Mouse (Mus musculus): Measurements from ENCODE around the gene Cntf. TPM values are rescaled to one million over a fixed set of nuclear protein-coding genes. Genes with fewer than 3 reads are reported as not detected.

Cntf gene
- total and polyA plus RNA-seq, 3 experiments, result 0.10 to 7.4 (median 3.0) TPM

- Histone ChIP-seq H3K27me3 (ENCODE audit: insufficient read depth, low read length) (no peaks in the 10 kb centered on the region), H3K9me3 (replicated peaks) (no peaks in the 10 kb centered on the region), H3K36me3 (replicated peaks) (no peaks in the 10 kb centered on the region), H3K4me3 (ENCODE audit: low read depth, low read length) (no peak overlapping the region), H3K4me1 (ENCODE audit: insufficient read depth, low read depth, low read length) (peaks cover 12% of the 10 kb centered on the region)
- no peak for DNase-seq (ENCODE audit: low spot score)
- TF ChIP-seq GATA2 (IDR thresholded peaks at IDR 0.05; ENCODE audit: borderline replicate concordance, low read depth, low read length) (no peak), GATA1 (IDR thresholded peaks at IDR 0.05; ENCODE audit: borderline replicate concordance, low read length) (no peak), CTCF (IDR thresholded peaks at IDR 0.05; ENCODE audit: low read depth, low read length) (no peak), POLR2AphosphoS5 (IDR thresholded peaks at IDR 0.05; ENCODE audit: insufficient replicate concordance, low read depth, low read length) (no peak), TAL1 (conservative IDR thresholded peaks at IDR 0.05; ENCODE audit: low read depth, low read length) (no peak)
- ATAC-seq (ENCODE audit: extremely low read depth, insufficient number of reproducible peaks, low FRiP score, poor library complexity, severe bottlenecking), result no peak
These were observed 37.4 kb upstream of the Cntf start for GRCm38 (mm10) chr19:12802830-12803229.

DNA sequence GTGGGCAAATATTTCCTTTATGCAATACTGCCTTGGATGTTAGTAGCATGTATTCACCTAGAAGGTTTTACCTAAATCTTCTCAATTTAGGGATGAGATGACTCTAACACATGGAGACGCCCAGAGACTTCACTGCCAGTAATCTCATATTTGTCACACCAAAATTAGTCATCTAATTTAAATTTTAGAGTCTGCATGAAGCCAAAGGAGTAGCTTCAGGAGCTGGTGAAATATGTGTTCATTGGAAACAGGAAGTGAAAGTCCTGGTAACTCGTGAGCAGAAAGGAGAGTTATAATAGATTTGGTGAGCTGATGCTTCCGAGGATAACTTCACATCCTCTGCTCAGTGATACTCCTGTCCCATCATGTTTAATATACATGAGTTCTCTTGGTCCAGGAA, 35.6 kb upstream of the Cntf start:
- no peaks in the 10 kb centered on the region for H3K9me3 ChIP-seq (replicated peaks)
- TF ChIP-seq GATA2 (IDR thresholded peaks at IDR 0.05; ENCODE audit: borderline replicate concordance, low read depth, low read length), result no peak
- no peak for TF ChIP-seq POLR2AphosphoS5 (IDR thresholded peaks at IDR 0.05; ENCODE audit: insufficient replicate concordance, low read depth, low read length)
- TF ChIP-seq GATA1 (IDR thresholded peaks at IDR 0.05; ENCODE audit: borderline replicate concordance, low read length), result no peak
- no peak for TF ChIP-seq TAL1 (conservative IDR thresholded peaks at IDR 0.05; ENCODE audit: low read depth, low read length)
- no peak for TF ChIP-seq CTCF (IDR thresholded peaks at IDR 0.05; ENCODE audit: low read depth, low read length)
- ATAC-seq (ENCODE audit: extremely low read depth, insufficient number of reproducible peaks, low FRiP score, poor library complexity, severe bottlenecking), result no peak
- H3K4me3 ChIP-seq (ENCODE audit: low read depth, low read length), result no peak overlapping the region
- H3K27me3 ChIP-seq (ENCODE audit: insufficient read depth, low read length), result no peaks in the 10 kb centered on the region
- no peak for DNase-seq (ENCODE audit: low spot score)
- peaks cover 12% of the 10 kb centered on the region for H3K4me1 ChIP-seq (ENCODE audit: insufficient read depth, low read depth, low read length)
- H3K36me3 ChIP-seq (replicated peaks), result no peaks in the 10 kb centered on the region

GRCm38 (mm10) chr19:12800621-12801020, 35.2 kb upstream of the Cntf start:
- no peaks in the 10 kb centered on the region for H3K36me3 ChIP-seq (replicated peaks)
- H3K9me3 ChIP-seq (replicated peaks), result no peaks in the 10 kb centered on the region
- ATAC-seq (ENCODE audit: extremely low read depth, insufficient number of reproducible peaks, low FRiP score, poor library complexity, severe bottlenecking) (no peak), DNase-seq (ENCODE audit: low spot score) (no peak)
- no peak for TF ChIP-seq POLR2AphosphoS5 (IDR thresholded peaks at IDR 0.05; ENCODE audit: insufficient replicate concordance, low read depth, low read length)
- no peak for TF ChIP-seq TAL1 (conservative IDR thresholded peaks at IDR 0.05; ENCODE audit: low read depth, low read length)
- no peak for TF ChIP-seq CTCF (IDR thresholded peaks at IDR 0.05; ENCODE audit: low read depth, low read length)
- TF ChIP-seq GATA1 (IDR thresholded peaks at IDR 0.05; ENCODE audit: borderline replicate concordance, low read length), result no peak
- TF ChIP-seq GATA2 (IDR thresholded peaks at IDR 0.05; ENCODE audit: borderline replicate concordance, low read depth, low read length), result no peak
- peaks cover 12% of the 10 kb centered on the region for H3K4me1 ChIP-seq (ENCODE audit: insufficient read depth, low read depth, low read length)
- H3K4me3 ChIP-seq (ENCODE audit: low read depth, low read length), result no peak overlapping the region
- no peaks in the 10 kb centered on the region for H3K27me3 ChIP-seq (ENCODE audit: insufficient read depth, low read length)

DNA sequence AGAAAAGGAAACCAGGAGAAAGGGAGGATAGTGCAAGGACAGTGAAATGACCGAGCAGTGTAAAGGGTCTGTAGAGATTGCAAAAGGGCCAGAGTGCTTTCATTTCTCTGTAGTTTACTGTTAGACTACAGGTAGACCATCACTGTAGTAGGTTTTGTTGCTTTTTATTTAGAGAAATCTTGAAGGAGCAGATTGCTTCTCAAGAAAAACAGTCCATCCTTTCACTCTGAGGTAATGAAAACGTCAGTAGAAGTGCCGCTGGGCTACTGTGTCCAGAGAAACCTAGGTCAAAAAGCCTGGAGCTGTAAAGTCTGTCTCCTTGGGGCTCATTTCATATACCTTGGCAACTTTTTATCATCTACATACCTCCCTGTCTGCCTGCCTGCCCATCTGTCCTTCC, 33.6 kb upstream of the Cntf start:
- DNase-seq (ENCODE audit: low spot score) (no peak), ATAC-seq (ENCODE audit: extremely low read depth, insufficient number of reproducible peaks, low FRiP score, poor library complexity, severe bottlenecking) (no peak)
- H3K4me1 ChIP-seq (ENCODE audit: insufficient read depth, low read depth, low read length), result peaks cover 12% of the 10 kb centered on the region
- H3K9me3 ChIP-seq (replicated peaks), result no peaks in the 10 kb centered on the region
- no peak overlapping the region for H3K4me3 ChIP-seq (ENCODE audit: low read depth, low read length)
- H3K36me3 ChIP-seq (replicated peaks), result no peaks in the 10 kb centered on the region
- no peaks in the 10 kb centered on the region for H3K27me3 ChIP-seq (ENCODE audit: insufficient read depth, low read length)
- TF ChIP-seq GATA2 (IDR thresholded peaks at IDR 0.05; ENCODE audit: borderline replicate concordance, low read depth, low read length) (no peak), CTCF (IDR thresholded peaks at IDR 0.05; ENCODE audit: low read depth, low read length) (no peak), TAL1 (conservative IDR thresholded peaks at IDR 0.05; ENCODE audit: low read depth, low read length) (no peak), POLR2AphosphoS5 (IDR thresholded peaks at IDR 0.05; ENCODE audit: insufficient replicate concordance, low read depth, low read length) (no peak), GATA1 (IDR thresholded peaks at IDR 0.05; ENCODE audit: borderline replicate concordance, low read length) (no peak)

DNA sequence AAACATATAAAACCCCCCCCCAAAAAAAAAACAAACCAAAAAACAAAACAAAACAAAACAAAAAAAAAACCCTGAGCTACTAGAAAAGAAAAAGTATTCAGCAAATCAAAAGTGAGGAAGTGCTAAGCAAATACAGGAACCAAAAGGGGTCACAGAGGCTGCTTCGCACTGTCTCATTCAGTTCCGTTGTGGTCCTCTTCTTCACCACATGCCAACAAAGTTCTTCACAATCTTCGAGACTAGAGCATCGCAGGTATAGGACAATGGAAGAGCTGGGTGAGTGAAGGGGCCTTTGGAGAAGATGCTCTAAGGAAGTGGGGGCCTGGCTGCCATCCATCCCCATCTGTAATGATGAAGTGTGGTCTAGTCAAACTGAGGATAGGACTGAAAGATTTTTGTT, 33.0 kb upstream of the Cntf start:
- no peaks in the 10 kb centered on the region for H3K9me3 ChIP-seq (replicated peaks)
- TF ChIP-seq GATA2 (IDR thresholded peaks at IDR 0.05; ENCODE audit: borderline replicate concordance, low read depth, low read length), result no peak
- no peak for TF ChIP-seq POLR2AphosphoS5 (IDR thresholded peaks at IDR 0.05; ENCODE audit: insufficient replicate concordance, low read depth, low read length)
- H3K4me3 ChIP-seq (ENCODE audit: low read depth, low read length), result no peak overlapping the region
- H3K36me3 ChIP-seq (replicated peaks), result no peaks in the 10 kb centered on the region
- no peak for DNase-seq (ENCODE audit: low spot score)
- ATAC-seq (ENCODE audit: extremely low read depth, insufficient number of reproducible peaks, low FRiP score, poor library complexity, severe bottlenecking), result no peak
- no peaks in the 10 kb centered on the region for H3K27me3 ChIP-seq (ENCODE audit: insufficient read depth, low read length)
- peaks cover 12% of the 10 kb centered on the region for H3K4me1 ChIP-seq (ENCODE audit: insufficient read depth, low read depth, low read length)

DNA sequence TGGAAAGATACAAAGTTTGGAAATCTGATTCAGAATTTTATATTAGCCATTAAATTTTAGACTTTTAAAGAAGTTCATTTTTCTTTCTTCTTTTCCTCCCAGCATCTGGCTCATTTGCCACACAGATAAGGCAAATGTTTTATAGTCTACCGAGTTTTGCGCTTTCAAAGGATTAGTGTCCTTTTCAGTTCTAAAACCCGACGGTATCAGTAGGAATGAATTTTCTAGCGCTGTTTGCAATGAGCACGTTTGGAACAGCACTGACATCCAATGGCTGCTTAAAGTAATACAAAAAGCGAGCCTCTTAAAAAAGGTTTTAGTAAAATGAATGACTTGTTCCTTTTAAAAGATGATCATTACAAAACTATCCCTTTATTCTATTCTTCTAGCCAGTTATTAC, 31.6 kb upstream of the Cntf start:
- ATAC-seq (ENCODE audit: extremely low read depth, insufficient number of reproducible peaks, low FRiP score, poor library complexity, severe bottlenecking), result no peak
- peaks cover 12% of the 10 kb centered on the region for H3K4me1 ChIP-seq (ENCODE audit: insufficient read depth, low read depth, low read length)
- H3K9me3 ChIP-seq (replicated peaks), result no peaks in the 10 kb centered on the region
- peak overlapping the region; percentile 93 for H3K4me3 ChIP-seq (ENCODE audit: low read depth, low read length)
- no peaks in the 10 kb centered on the region for H3K36me3 ChIP-seq (replicated peaks)
- no peak for DNase-seq (ENCODE audit: low spot score)
- no peaks in the 10 kb centered on the region for H3K27me3 ChIP-seq (ENCODE audit: insufficient read depth, low read length)
- no peak for TF ChIP-seq POLR2AphosphoS5 (IDR thresholded peaks at IDR 0.05; ENCODE audit: insufficient replicate concordance, low read depth, low read length)
- no peak for TF ChIP-seq CTCF (IDR thresholded peaks at IDR 0.05; ENCODE audit: low read depth, low read length)
- TF ChIP-seq GATA1 (IDR thresholded peaks at IDR 0.05; ENCODE audit: borderline replicate concordance, low read length), result no peak
- no peak for TF ChIP-seq TAL1 (conservative IDR thresholded peaks at IDR 0.05; ENCODE audit: low read depth, low read length)
- TF ChIP-seq GATA2 (IDR thresholded peaks at IDR 0.05; ENCODE audit: borderline replicate concordance, low read depth, low read length), result no peak

Data from G1E (cell line).